Mouse (Mus musculus) brown adipose tissue, adult 24 weeks (tissue): ENCODE results near the gene Gosr2. TPM values are rescaled to one million over a fixed set of nuclear protein-coding genes. Genes with fewer than 3 reads are reported as not detected.

Experiments used
- H3K27ac ChIP-seq: fragments of 200-500 bp; replicated peaks from 2 replicates; pipeline ENCODE4 v1.5.1; 2012; ENCODE audit warnings: low read depth, mild to moderate bottlenecking, low read length
- H3K4me1 ChIP-seq: fragments of 200-500 bp; 2 replicates; pipeline ENCODE4 v1.6.1; 2012; ENCODE audit warnings: low read length, mixed read lengths; ENCODE audit not compliant: control insufficient read depth, insufficient read depth, insufficient read length
- H3K4me3 ChIP-seq: fragments of 200-500 bp; 2 replicates; pipeline ENCODE4 v1.5.1; 2012; ENCODE audit warnings: low read depth, mild to moderate bottlenecking, low read length, moderate library complexity; ENCODE audit not compliant: insufficient read depth
- polyA plus RNA-seq: library from polyadenylated mRNA; stranded (reverse); fragments of >200 nt; gene quantifications from 2 replicates; pipeline ENCODE4 v1.2.4, GENCODE M21; 2012; ENCODE audit not compliant: missing spikeins, insufficient read depth, insufficient read length

Gene Gosr2
- 28.2 and 44.0 TPM in 2 replicates for polyA plus RNA-seq

- Histone ChIP-seq H3K4me1 (peaks cover 2% of the 10 kb centered on the region; the same call in 1 of the 2 replicates), H3K27ac (peak within 1 kb of the TSS; percentile 100), H3K4me3 (peak within 1 kb of the TSS; percentile 91)
Measured at GRCm38 (mm10) chr11:103697565-103698176, at the start of gene Gosr2. Gosr2 (minus strand) TSS chr11:103697898.

GRCm38 (mm10) chr11:103735046-103735781 is 37.5 kb upstream of the Gosr2 start:
- H3K27ac ChIP-seq, result no peak overlapping the region
- H3K4me3 ChIP-seq, result no peak overlapping the region
- H3K4me1 ChIP-seq, result no peaks in the 10 kb centered on the region

- Histone ChIP-seq H3K4me3 (no peak overlapping the region), H3K4me1 (no peaks in the 10 kb centered on the region), H3K27ac (no peak overlapping the region)
Measured at GRCm38 (mm10) chr11:103734411-103735045, 36.8 kb upstream of the Gosr2 start.

- Histone ChIP-seq H3K4me1 (no peaks in the 10 kb centered on the region), H3K4me3 (no peak overlapping the region), H3K27ac (no peak overlapping the region)
Measured at GRCm38 (mm10) chr11:103733961-103734360, 36.3 kb upstream of the Gosr2 start.

GRCm38 (mm10) chr11:103733069-103733468 is 35.4 kb upstream of the Gosr2 start:
- H3K27ac ChIP-seq, result no peak overlapping the region
- H3K4me1 ChIP-seq, result no peaks in the 10 kb centered on the region
- H3K4me3 ChIP-seq, result no peak overlapping the region

DNA sequence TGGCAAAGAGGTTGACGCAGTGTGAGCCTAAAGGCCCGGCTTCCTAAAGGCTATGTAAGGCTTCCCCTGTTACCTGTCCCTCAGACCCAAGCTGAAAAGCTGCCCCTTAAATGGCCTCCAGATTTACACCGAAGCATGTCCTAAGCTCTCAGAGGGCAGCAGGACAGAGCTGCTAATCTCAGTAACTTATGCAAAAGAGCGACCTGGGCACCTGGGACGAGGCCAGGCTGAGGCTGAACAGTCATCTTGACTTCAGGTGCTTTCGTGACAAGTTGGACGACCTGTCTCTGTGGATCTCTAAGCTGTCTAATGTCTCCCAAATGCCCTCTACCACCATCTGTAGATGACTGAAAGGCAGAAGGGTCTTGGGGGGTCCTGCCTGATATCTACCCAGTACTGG is 34.6 kb upstream of the Gosr2 start:
- Histone ChIP-seq H3K27ac (no peak overlapping the region), H3K4me3 (no peak overlapping the region), H3K4me1 (peaks cover 3% of the 10 kb centered on the region)

DNA sequence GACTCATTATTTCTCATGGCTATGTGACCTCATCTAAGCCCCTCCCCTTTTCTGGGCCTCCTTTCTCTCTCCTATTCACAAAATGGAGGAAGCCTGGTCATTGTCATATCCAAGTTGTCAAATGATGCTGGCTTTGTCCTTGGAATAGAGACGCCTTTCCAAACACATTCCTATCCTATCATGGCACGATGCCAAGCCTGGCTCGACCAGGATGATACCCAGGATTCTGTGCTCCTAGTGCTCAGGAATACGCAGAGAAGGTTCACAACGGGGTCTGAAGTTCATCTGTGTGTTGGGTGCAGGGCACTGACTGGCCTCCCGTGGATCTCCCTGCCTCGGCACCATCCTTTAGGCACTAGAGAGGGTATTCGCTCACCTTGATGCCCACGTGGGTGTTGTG is 33.9 kb upstream of the Gosr2 start:
- no peak overlapping the region for H3K4me3 ChIP-seq
- H3K27ac ChIP-seq, result no peak overlapping the region
- H3K4me1 ChIP-seq, result peaks cover 5% of the 10 kb centered on the region

DNA sequence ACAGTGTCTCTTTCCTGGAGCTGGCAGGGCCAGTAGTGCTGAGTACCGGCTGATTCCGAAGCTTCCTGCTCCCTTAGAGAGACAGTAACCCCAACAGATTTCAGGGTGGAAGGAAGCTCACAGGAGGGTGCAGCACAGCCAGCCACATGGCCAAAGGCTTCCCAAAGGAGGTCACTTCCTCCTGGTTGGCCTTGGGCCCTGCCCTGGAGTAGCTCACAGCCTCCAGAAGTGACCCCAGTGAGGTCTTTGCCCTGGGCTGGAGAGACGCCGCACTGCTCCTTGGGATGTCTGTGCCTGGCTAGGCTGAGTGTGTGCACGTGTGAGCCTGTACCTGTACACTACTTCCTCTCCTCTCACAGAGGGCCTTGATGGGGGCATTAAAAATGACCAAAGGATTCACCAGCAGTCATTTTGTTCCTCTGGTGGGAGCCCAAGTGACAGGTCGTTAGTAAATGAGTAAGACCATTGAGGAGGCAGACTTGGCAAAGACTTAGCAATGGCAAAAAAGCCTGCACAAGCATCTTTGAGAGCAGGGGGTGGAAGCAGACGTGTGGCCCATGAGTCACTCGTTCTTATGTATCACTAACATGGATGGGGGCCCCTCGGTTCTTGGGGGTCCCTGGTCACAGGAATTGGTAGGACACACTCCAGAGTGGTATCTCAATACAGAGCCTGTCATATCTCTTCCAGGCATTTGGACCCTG is 31.7 kb upstream of the Gosr2 start:
- Histone ChIP-seq H3K4me3 (no peak overlapping the region), H3K4me1 (peaks cover 5% of the 10 kb centered on the region)

GRCm38 (mm10) chr11:103724331-103724771 is 26.7 kb upstream of the Gosr2 start:
- Histone ChIP-seq H3K4me1 (peaks cover 5% of the 10 kb centered on the region), H3K4me3 (no peak overlapping the region), H3K27ac (no peak overlapping the region)

More for the DNA sequence above, 31.7 kb upstream of the Gosr2 start:
- H3K27ac ChIP-seq, result no peak overlapping the region

DNA sequence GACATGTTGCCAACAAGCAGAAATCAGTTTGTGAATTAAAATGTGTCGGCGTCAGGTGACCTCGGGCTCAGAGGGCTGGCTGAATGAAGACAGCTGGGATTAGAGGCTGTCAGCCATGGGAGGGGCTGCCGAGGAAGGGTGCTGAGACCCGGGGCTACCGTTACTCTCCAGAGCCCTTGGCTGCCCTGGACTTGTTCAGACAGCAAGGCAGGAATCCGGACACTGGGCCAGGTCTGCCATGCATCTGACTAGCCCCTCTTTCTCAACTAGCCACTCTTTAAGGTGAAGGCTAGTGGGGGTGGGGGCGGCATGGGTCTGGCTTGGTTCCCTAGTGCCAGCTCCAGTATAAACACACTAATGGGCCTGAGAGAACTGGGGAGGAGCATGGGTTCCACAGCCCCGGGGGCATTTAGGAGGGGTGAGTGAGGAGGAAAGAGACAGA is 24.4 kb upstream of the Gosr2 start:
- Histone ChIP-seq H3K4me3 (no peak overlapping the region), H3K4me1 (no peaks in the 10 kb centered on the region), H3K27ac (no peak overlapping the region)

DNA sequence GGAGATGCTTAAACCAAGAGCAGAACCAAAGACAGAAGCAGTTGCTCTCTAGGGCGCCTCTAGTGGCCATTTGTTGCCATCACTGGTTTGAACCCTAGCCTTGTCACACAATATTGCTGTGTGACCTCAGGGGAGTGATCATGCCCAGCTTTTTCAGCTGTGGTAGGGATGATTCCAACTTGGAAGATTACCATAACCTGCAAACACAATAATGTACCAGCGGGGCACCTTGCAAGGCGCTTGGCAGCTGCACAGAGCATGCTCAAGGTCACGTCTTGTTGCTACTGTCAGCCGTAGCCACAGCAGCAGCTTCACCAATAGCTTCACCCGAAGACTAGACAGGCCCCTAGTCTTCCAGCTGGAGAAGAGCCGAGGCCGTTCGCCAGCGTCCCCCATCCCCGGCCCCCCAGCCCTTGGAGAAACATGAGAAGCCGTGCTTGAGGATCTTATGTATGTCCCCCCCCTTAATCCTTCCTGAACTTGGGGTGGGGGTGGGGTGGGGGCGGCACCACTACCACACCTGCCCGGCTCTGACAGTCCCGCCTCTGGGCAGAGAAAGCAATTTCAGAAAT is 23.9 kb upstream of the Gosr2 start:
- no peaks in the 10 kb centered on the region for H3K4me1 ChIP-seq
- no peak overlapping the region for H3K4me3 ChIP-seq
- H3K27ac ChIP-seq, result no peak overlapping the region

DNA sequence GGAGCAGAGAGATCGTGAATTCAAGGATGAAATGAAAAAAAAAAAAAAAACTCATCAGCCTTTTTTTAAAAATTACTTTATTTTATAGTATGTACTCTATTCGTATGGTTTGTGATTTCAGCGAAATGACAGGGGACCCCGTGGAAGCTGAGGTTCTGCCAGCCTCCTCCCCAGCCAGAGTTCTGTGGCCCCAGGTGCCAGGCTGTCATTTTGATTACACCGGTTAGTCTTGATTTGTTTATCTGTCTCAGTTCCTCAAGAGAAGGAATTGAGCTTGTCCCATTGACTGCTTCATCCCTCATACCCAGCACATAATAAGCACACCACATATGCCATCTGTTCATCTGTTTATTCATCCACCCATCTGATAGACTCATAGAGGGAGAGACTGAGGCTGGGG is 21.7 kb upstream of the Gosr2 start:
- H3K27ac ChIP-seq, result no peak overlapping the region
- H3K4me3 ChIP-seq, result no peak overlapping the region
- H3K4me1 ChIP-seq, result no peaks in the 10 kb centered on the region

DNA sequence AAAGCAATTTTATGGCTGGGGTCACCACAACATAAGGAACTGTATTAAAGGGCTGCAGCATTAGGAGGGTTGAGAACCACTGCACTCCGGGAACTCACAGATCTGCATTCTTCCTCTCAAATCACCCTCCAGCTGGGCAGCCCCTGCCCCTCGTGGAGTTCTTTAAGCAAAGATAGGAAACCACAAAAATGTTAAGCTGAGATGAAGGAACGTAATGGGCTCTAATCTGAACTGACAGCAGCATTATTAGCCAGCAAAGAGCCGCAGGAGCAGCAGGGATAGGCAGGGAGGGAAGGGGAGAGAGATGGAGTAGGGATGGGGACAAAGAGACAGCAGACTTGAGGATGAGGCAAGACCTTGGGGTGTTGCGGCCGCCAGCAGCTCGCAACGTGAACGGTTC is 19.3 kb upstream of the Gosr2 start:
- no peaks in the 10 kb centered on the region for H3K4me1 ChIP-seq
- no peak overlapping the region for H3K27ac ChIP-seq
- no peak overlapping the region for H3K4me3 ChIP-seq

DNA sequence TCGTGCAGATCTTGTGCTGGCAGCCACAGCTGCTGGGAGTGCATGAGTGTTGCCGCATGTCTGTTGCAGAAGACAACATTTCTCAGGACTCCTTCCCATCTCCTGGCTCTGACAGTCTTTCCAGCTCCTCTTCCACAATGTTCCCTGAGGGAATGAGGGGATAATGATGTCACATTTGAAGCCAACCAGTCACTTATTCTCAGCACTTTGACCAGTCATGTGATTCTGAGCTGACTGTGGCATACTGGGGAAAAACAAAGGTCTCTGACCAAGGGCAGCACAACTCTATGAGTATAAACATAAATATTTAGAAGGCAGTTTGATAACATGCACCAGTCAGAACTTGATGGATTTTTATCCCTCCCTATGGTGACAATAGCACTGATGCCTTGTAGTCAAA is 16.4 kb upstream of the Gosr2 start:
- H3K27ac ChIP-seq, result no peak overlapping the region
- H3K4me1 ChIP-seq, result no peaks in the 10 kb centered on the region
- H3K4me3 ChIP-seq, result no peak overlapping the region
